Mouse (Mus musculus): ENCODE measurements around the gene Ear10. TPM values are rescaled to one million over a fixed set of nuclear protein-coding genes. Genes with fewer than 3 reads are reported as not detected.
"Not testable (repeated sequence)": the region's sequence is repeated elsewhere in the genome, so short reads cannot be mapped to it uniquely, and the experiment has no call there.

The Ear10 gene
- polyA plus RNA-seq (2015; fragmentation: Nextera tagmentation; extraction: Ambion mirVana), result not detected in 2 replicates

DNA sequence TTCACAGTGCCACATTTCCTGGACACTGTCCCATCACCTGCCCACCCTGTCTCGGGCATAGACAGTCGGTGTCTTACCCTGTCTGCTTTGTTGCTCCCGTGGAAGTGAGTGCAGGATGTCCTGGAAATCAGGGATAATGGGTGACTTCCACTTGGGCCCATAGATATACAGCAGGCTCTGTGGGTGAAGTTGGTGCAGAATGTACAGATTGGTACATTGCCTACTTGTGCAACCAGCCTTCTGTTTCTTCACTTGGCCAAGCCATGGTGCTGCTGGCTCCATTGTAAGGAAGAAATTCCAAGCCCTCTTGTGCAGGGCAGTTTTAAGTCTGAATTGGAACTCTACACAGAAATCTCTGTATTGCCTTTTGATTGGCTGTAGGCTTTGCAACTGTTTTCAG is at the start of gene Ear10:
Ear10 (minus strand) TSS at position 101 of the 400 bp plus-strand sequence.
- not testable (repeated sequence) for DNase-seq (ENCODE audit: low spot score); H3K36me3 ChIP-seq (ENCODE audit: control insufficient read depth, insufficient read depth, low read length); H3K4me2 ChIP-seq (replicated peaks; ENCODE audit: low read depth); H3K4me3 ChIP-seq (ENCODE audit: low read depth, low read length); ATAC-seq (ENCODE audit: low FRiP score, low TSS enrichment); H3K9me3 ChIP-seq (ENCODE audit: control insufficient read depth, low read length); H3K4me1 ChIP-seq (replicated peaks; ENCODE audit: control insufficient read depth, insufficient read depth); H3K27ac ChIP-seq (replicated peaks); H3K27me3 ChIP-seq (ENCODE audit: control insufficient read depth, insufficient read depth, low read length); H3K9ac ChIP-seq (ENCODE audit: low read length)
- 76% methylated on average over 3 of the region's 3 CpGs for WGBS

DNA sequence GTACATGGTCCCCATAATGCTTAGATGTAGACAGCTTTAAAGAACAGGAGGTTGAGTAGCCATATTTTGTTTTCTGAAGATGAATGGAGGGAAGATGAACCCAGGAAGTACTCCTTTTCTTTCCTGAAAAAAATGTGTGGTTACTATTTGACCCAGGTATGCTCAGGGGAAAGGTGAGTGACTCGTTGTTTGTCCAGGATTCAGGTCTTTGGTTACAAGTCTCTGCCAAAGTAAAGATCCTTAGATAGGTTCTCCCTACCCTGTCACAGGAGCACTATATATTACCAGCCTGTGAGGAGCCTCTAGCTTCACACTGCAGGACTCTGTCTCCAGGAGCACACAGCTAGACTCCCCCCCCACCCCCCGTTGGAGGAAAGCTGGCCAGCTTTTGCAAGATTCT is 33.4 kb upstream of the Ear10 start, which contains the start of gene Ang5:
Ang5 (plus strand) TSS at position 301 of the 400 bp plus-strand sequence.
- DNase-seq (ENCODE audit: low spot score); H3K36me3 ChIP-seq (ENCODE audit: control insufficient read depth, insufficient read depth, low read length): not testable (repeated sequence)
- no CpG with 5 or more reads among the region's 2 CpGs for WGBS

DNA sequence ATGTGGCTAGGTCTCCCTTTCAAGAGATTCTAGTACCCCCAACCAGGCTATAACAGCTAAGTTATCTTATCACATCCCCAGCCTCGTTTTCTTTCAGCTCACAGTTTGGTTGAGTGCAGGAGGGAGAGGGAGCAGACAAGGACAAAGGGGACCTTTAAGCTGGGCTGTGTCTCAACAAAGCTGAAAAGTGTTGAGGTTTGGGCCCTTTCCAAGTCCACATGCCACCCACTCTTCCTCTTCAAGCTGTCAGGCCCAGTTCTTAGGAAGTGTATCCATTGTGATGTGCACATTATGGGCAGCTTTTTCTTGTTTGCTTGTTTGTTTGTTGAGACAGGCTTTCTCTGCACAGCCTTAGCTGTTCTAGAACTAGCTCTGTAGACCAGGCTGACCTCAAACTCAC is 31.7 kb upstream of the Ear10 start:
- DNase-seq (ENCODE audit: low spot score); H3K27ac ChIP-seq (replicated peaks); H3K4me2 ChIP-seq (replicated peaks; ENCODE audit: low read depth); H3K9ac ChIP-seq (ENCODE audit: low read length); H3K4me1 ChIP-seq (replicated peaks; ENCODE audit: control insufficient read depth, insufficient read depth); H3K9me3 ChIP-seq (ENCODE audit: control insufficient read depth, low read length); H3K4me3 ChIP-seq (ENCODE audit: low read depth, low read length); ATAC-seq (ENCODE audit: low FRiP score, low TSS enrichment); H3K36me3 ChIP-seq (ENCODE audit: control insufficient read depth, insufficient read depth, low read length); H3K27me3 ChIP-seq (ENCODE audit: control insufficient read depth, insufficient read depth, low read length): not testable (repeated sequence)
- no CpG with 5 or more reads among the region's 1 CpGs for WGBS

More for the DNA sequence above, 33.4 kb upstream of the Ear10 start, which contains the start of gene Ang5:
- H3K4me1 ChIP-seq (replicated peaks; ENCODE audit: control insufficient read depth, insufficient read depth); H3K27ac ChIP-seq (replicated peaks); H3K9me3 ChIP-seq (ENCODE audit: control insufficient read depth, low read length); ATAC-seq (ENCODE audit: low FRiP score, low TSS enrichment); H3K27me3 ChIP-seq (ENCODE audit: control insufficient read depth, insufficient read depth, low read length); H3K9ac ChIP-seq (ENCODE audit: low read length); H3K4me3 ChIP-seq (ENCODE audit: low read depth, low read length); H3K4me2 ChIP-seq (replicated peaks; ENCODE audit: low read depth): not testable (repeated sequence)

DNA sequence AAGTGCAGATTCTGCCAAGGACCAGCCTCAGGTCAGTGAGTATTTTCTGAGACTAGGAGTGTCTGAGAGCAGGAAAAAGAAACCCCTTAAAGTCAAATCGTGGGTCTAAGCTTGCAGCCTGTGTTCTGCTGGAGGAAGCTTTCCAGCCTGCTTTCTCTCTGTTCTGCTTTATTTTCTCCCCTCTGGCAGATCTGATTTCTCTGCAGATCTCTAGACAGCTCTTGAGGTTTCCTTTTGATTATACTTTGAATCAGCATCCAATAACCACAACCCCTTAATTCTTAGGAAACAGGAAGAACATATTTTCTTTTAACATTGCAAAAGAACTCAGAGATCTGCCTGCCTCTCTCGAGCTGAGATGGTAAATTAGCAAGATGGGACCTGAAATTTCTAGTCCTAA is 30.0 kb upstream of the Ear10 start:
- DNase-seq (ENCODE audit: low spot score); H3K9ac ChIP-seq (ENCODE audit: low read length); ATAC-seq (ENCODE audit: low FRiP score, low TSS enrichment); H3K4me1 ChIP-seq (replicated peaks; ENCODE audit: control insufficient read depth, insufficient read depth); H3K4me2 ChIP-seq (replicated peaks; ENCODE audit: low read depth); H3K27me3 ChIP-seq (ENCODE audit: control insufficient read depth, insufficient read depth, low read length); H3K27ac ChIP-seq (replicated peaks); H3K9me3 ChIP-seq (ENCODE audit: control insufficient read depth, low read length); H3K4me3 ChIP-seq (ENCODE audit: low read depth, low read length); H3K36me3 ChIP-seq (ENCODE audit: control insufficient read depth, insufficient read depth, low read length): not testable (repeated sequence)
- WGBS, result 41% methylated on average over 2 of the region's 2 CpGs

- not testable (repeated sequence) for H3K9ac ChIP-seq (ENCODE audit: low read length); H3K4me2 ChIP-seq (replicated peaks; ENCODE audit: low read depth); H3K27me3 ChIP-seq (ENCODE audit: control insufficient read depth, insufficient read depth, low read length); H3K4me1 ChIP-seq (replicated peaks; ENCODE audit: control insufficient read depth, insufficient read depth); H3K36me3 ChIP-seq (ENCODE audit: control insufficient read depth, insufficient read depth, low read length); ATAC-seq (ENCODE audit: low FRiP score, low TSS enrichment); H3K9me3 ChIP-seq (ENCODE audit: control insufficient read depth, low read length); H3K4me3 ChIP-seq (ENCODE audit: low read depth, low read length); DNase-seq (ENCODE audit: low spot score); H3K27ac ChIP-seq (replicated peaks)
- 48% methylated on average over 5 of the region's 5 CpGs for WGBS
These were observed 10.0 kb upstream of the Ear10 start for GRCm38 (mm10) chr14:43933399-43933798.

DNA sequence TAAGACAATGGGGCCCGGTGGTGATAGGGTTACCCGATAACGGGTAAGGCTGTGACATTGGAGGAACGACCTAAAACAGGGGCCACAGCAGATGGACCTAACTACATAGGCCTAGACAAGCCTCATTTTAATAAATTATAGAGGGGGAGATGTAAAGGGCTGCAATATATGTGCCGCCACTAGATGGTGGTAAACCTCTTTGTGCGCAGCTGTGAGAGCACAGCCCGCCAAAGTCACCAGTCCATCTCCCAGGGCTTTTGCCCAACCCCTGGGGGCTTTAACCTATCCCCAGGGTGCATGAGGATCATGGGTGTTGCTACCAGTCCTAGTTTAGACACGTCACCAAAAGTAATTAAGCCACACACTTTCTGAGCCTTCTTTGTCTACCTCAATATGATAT is 9.6 kb upstream of the Ear10 start:
- ATAC-seq (ENCODE audit: low FRiP score, low TSS enrichment); H3K27me3 ChIP-seq (ENCODE audit: control insufficient read depth, insufficient read depth, low read length): not testable (repeated sequence)

GRCm38 (mm10) chr14:43925404-43925950 is 2.1 kb upstream of the Ear10 start:
- 4% methylated on average over 21 of the region's 21 CpGs for WGBS
- Histone ChIP-seq H3K9ac (ENCODE audit: low read length) (peak overlapping the region; percentile 51), H3K4me3 (ENCODE audit: low read depth, low read length) (peak overlapping the region; percentile 48), H3K27ac (replicated peaks) (peak overlapping the region; percentile 76), H3K4me2 (replicated peaks; ENCODE audit: low read depth) (peak overlapping the region; percentile 53)
- H3K4me1 ChIP-seq (replicated peaks; ENCODE audit: control insufficient read depth, insufficient read depth); H3K9me3 ChIP-seq (ENCODE audit: control insufficient read depth, low read length); H3K36me3 ChIP-seq (ENCODE audit: control insufficient read depth, insufficient read depth, low read length); H3K27me3 ChIP-seq (ENCODE audit: control insufficient read depth, insufficient read depth, low read length): not testable (repeated sequence)
- DNase-seq (ENCODE audit: low spot score) (peak; percentile 36), ATAC-seq (ENCODE audit: low FRiP score, low TSS enrichment) (peak; percentile 70; the same call in 1 of the 2 replicates)

More for the DNA sequence above, 9.6 kb upstream of the Ear10 start:
- H3K9ac ChIP-seq (ENCODE audit: low read length); H3K27ac ChIP-seq (replicated peaks); H3K9me3 ChIP-seq (ENCODE audit: control insufficient read depth, low read length); H3K4me1 ChIP-seq (replicated peaks; ENCODE audit: control insufficient read depth, insufficient read depth); H3K4me3 ChIP-seq (ENCODE audit: low read depth, low read length); H3K4me2 ChIP-seq (replicated peaks; ENCODE audit: low read depth); H3K36me3 ChIP-seq (ENCODE audit: control insufficient read depth, insufficient read depth, low read length): not testable (repeated sequence)
- peak; percentile 75 for TF ChIP-seq CTCF (IDR thresholded peaks at IDR 0.05; ENCODE audit: low read depth)
- WGBS, result 17% methylated on average over 8 of the region's 8 CpGs
- peak; percentile 47 for DNase-seq (ENCODE audit: low spot score)

Data from stomach, postnatal 0 days (tissue).